Mouse (Mus musculus) MEL (cell line): ENCODE measurements at regions not wholly inside any gene's neighbourhood (a gene's known extent, or its start where the extent isn't known, plus 50 kb on each side); places are given as distances from the start of the nearest gene placed in this dataset.

Experiments used
- CTCF ChIP-seq, 3 experiments: IDR thresholded peaks in 2 of 3; conservative IDR thresholded peaks in 1 of 3; 2 replicates each; pipeline ENCODE4 v1.5.1; 2011 to 2012; ENCODE audit warnings: low read length in 3 of 3, low read depth in 2 of 3, mild to moderate bottlenecking in 2 of 3, improper control_type of control experiment in 1 of 3, inconsistent platforms in 1 of 3, mixed read lengths in 1 of 3, moderate library complexity in 1 of 3; ENCODE audit not compliant: control insufficient read depth in 1 of 3, insufficient read depth in 1 of 3, poor library complexity in 1 of 3, severe bottlenecking in 1 of 3
- E2F4 ChIP-seq: IDR thresholded peaks from 2 replicates; pipeline ENCODE4 v1.6.1; 2011; ENCODE audit warnings: low read depth, low read length, improper control_type of control experiment, borderline replicate concordance
- GATA1 ChIP-seq: IDR thresholded peaks from 2 replicates; pipeline ENCODE4 v1.6.1; 2011; ENCODE audit warnings: low read depth, low read length, improper control_type of control experiment
- MEF2A ChIP-seq: IDR thresholded peaks from 2 replicates; pipeline ENCODE4 v1.6.1; 2014; ENCODE audit warnings: low read depth, mild to moderate bottlenecking, inconsistent platforms, low read length, improper control_type of control experiment; ENCODE audit not compliant: poor library complexity, insufficient replicate concordance, severe bottlenecking; ENCODE audit errors: extremely low read depth
- NRF1 ChIP-seq: IDR thresholded peaks from 2 replicates; pipeline ENCODE4 v1.6.1; 2014; ENCODE audit warnings: low read depth, mild to moderate bottlenecking, inconsistent platforms, low read length, improper control_type of control experiment, moderate library complexity; ENCODE audit not compliant: poor library complexity, insufficient read depth, severe bottlenecking
- POLR2AphosphoS2 ChIP-seq: IDR thresholded peaks from 2 replicates; pipeline ENCODE4 v1.6.1; 2011; ENCODE audit warnings: low read length, improper control_type of control experiment
- RCOR1 ChIP-seq: IDR thresholded peaks from 2 replicates; pipeline ENCODE4 v1.6.1; 2012; ENCODE audit warnings: low read depth, mild to moderate bottlenecking, inconsistent platforms, low read length, improper control_type of control experiment
- SMC3 ChIP-seq: IDR thresholded peaks from 2 replicates; pipeline ENCODE4 v1.6.1; 2011; ENCODE audit warnings: low read depth, low read length, improper control_type of control experiment
- TAL1 ChIP-seq: IDR thresholded peaks from 2 replicates; pipeline ENCODE4 v1.6.1; 2012; ENCODE audit warnings: mild to moderate bottlenecking, inconsistent platforms, low read length, moderate library complexity, mixed read lengths
- USF1 ChIP-seq: IDR thresholded peaks from 2 replicates; pipeline ENCODE4 v1.6.1; 2014; ENCODE audit warnings: low read depth, mild to moderate bottlenecking, inconsistent platforms, low read length, improper control_type of control experiment, moderate library complexity
- ZKSCAN1 ChIP-seq: IDR thresholded peaks from 2 replicates; pipeline ENCODE4 v1.6.1; 2012; ENCODE audit warnings: low read depth, mild to moderate bottlenecking, inconsistent platforms, low read length, improper control_type of control experiment, moderate library complexity

DNA sequence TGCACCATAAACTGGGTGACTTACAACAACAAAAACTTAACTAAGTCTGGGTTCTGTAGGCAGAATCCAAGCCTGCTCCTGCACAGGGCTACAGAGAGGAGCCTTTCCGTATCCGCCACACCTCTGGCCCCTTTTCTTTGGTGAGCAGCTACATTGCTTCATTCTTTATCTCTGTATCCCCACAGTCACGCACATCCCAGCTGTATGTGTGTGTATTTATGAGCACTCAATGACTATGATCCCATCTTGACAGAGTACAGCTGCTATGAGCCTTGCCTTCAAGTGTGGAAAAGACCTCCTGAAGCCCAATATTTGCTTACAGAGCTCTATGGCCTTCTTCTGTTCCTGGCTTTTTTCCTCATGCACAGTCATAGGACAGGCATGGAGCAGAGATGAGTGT, 212.1 kb upstream of the Tcerg1l start:
- no peak for TF ChIP-seq POLR2AphosphoS2
- no peak for TF ChIP-seq TAL1
- no peak for TF ChIP-seq E2F4
- TF ChIP-seq RCOR1 = no peak
- TF ChIP-seq CTCF (IDR thresholded peaks at IDR 0.05 in 2 of 3, conservative IDR thresholded peaks at IDR 0.05 in 1 of 3; ENCODE audit: control insufficient read depth in 1 of 3, insufficient read depth in 1 of 3, low read depth in 2 of 3, low read length in 3 of 3, poor library complexity in 1 of 3, severe bottlenecking in 1 of 3) = no peak
- no peak for TF ChIP-seq GATA1
- no peak for TF ChIP-seq USF1
- TF ChIP-seq SMC3 = no peak
- no peak for TF ChIP-seq NRF1
- no peak for TF ChIP-seq MEF2A
- TF ChIP-seq ZKSCAN1 = no peak
